Mouse (Mus musculus) C2C12 (cell line): ENCODE measurements around the gene Zic4. TPM values are rescaled to one million over a fixed set of nuclear protein-coding genes. Genes with fewer than 3 reads are reported as not detected.

Source experiments
- H3K27me3 ChIP-seq: one replicate; pipeline ENCODE4 v1.6.1; 2011; ENCODE audit not compliant: control insufficient read depth, insufficient read depth, insufficient read length
- H3K36me3 ChIP-seq: one replicate; pipeline ENCODE4 v1.6.1; 2011; ENCODE audit not compliant: control insufficient read depth, insufficient read depth
- H3K4me3 ChIP-seq: one replicate; pipeline ENCODE4 v1.5.1; 2011; ENCODE audit warnings: mild to moderate bottlenecking, control low read depth; ENCODE audit not compliant: poor library complexity, insufficient read depth, severe bottlenecking
- H3K79me2 ChIP-seq: one replicate; pipeline ENCODE4 v1.6.1; 2011; ENCODE audit not compliant: control insufficient read depth, insufficient read depth
- H3K79me3 ChIP-seq: one replicate; pipeline ENCODE4 v1.6.1; 2011; ENCODE audit warnings: low read depth, control low read depth
- H3ac ChIP-seq: one replicate; pipeline ENCODE3; 2011; ENCODE audit warnings: low read depth; ENCODE audit not compliant: control insufficient read depth, insufficient read length
- CEBPB ChIP-seq: IDR thresholded peaks from one replicate; pipeline ENCODE4 v1.6.1; 2011; ENCODE audit warnings: low read depth, mild to moderate bottlenecking, control low read depth, moderate library complexity
- CTCF ChIP-seq: IDR thresholded peaks from one replicate; pipeline ENCODE4 v1.5.1; 2011; ENCODE audit not compliant: control insufficient read depth, insufficient read depth, insufficient read length
- FOSL1 ChIP-seq: IDR thresholded peaks from one replicate; pipeline ENCODE4 v1.8.0; 2011; ENCODE audit warnings: mild to moderate bottlenecking, low read length; ENCODE audit not compliant: poor library complexity, insufficient read depth, severe bottlenecking
- MAX ChIP-seq: IDR thresholded peaks from one replicate; pipeline ENCODE4 v1.6.1; 2011; ENCODE audit warnings: mild to moderate bottlenecking, control low read depth
- MYOD1 ChIP-seq: IDR thresholded peaks from one replicate; pipeline ENCODE4 v1.6.1; 2011; ENCODE audit warnings: low read depth; ENCODE audit not compliant: control insufficient read depth, insufficient read length
- MYOG ChIP-seq: IDR thresholded peaks from one replicate; pipeline ENCODE4 v1.6.1; 2011; ENCODE audit not compliant: control insufficient read depth, insufficient read length; ENCODE audit errors: extremely low read depth
- USF1 ChIP-seq: IDR thresholded peaks from one replicate; pipeline ENCODE4 v1.6.1; 2011; ENCODE audit warnings: low read depth, mild to moderate bottlenecking, control low read depth, moderate library complexity
- polyA plus RNA-seq: library from polyadenylated mRNA; unstranded; fragments of >200 nt; fragmentation: generic; extraction: Trizol; gene quantifications from one replicate; pipeline ENCODE4 v1.2.1, GENCODE M21; 2012; ENCODE audit warnings: missing spikeins

Zic4 gene
- polyA plus RNA-seq, 1 experiment: 0.99 TPM

- no peak for TF ChIP-seq FOSL1
- TF ChIP-seq USF1: no peak
- TF ChIP-seq MAX: no peak
- TF ChIP-seq MYOG: no peak
- TF ChIP-seq MYOD1: no peak
- no peak for TF ChIP-seq CTCF
- no peak for TF ChIP-seq CEBPB
- Histone ChIP-seq H3K36me3 (no peaks in the 10 kb centered on the region), H3ac (no peak overlapping the region), H3K4me3 (no peak overlapping the region), H3K79me3 (no peaks in the 10 kb centered on the region), H3K79me2 (no peaks in the 10 kb centered on the region), H3K27me3 (no peaks in the 10 kb centered on the region)
These were observed 24.9 kb downstream of the Zic4 start for GRCm38 (mm10) chr9:91386891-91387739.

- Histone ChIP-seq H3K36me3 (no peaks in the 10 kb centered on the region), H3K27me3 (no peaks in the 10 kb centered on the region), H3ac (no peak overlapping the region), H3K79me3 (no peaks in the 10 kb centered on the region), H3K4me3 (no peak overlapping the region), H3K79me2 (no peaks in the 10 kb centered on the region)
- TF ChIP-seq FOSL1: no peak
- no peak for TF ChIP-seq CEBPB
- TF ChIP-seq MYOD1: no peak
- no peak for TF ChIP-seq CTCF
- TF ChIP-seq MYOG: no peak
- TF ChIP-seq USF1: no peak
- TF ChIP-seq MAX: no peak
These were observed 25.5 kb downstream of the Zic4 start for GRCm38 (mm10) chr9:91387740-91388080.

GRCm38 (mm10) chr9:91388173-91388572 is 26.0 kb downstream of the Zic4 start:
- Histone ChIP-seq H3ac (no peak overlapping the region), H3K79me3 (no peaks in the 10 kb centered on the region), H3K36me3 (no peaks in the 10 kb centered on the region), H3K79me2 (no peaks in the 10 kb centered on the region), H3K27me3 (no peaks in the 10 kb centered on the region), H3K4me3 (no peak overlapping the region)
- TF ChIP-seq USF1 (no peak), MAX (no peak), MYOD1 (no peak), FOSL1 (no peak), CTCF (no peak), MYOG (no peak), CEBPB (no peak)

GRCm38 (mm10) chr9:91393376-91394068 is 31.3 kb downstream of the Zic4 start:
- Histone ChIP-seq H3ac (no peak overlapping the region), H3K27me3 (no peaks in the 10 kb centered on the region), H3K4me3 (no peak overlapping the region), H3K79me2 (no peaks in the 10 kb centered on the region), H3K36me3 (no peaks in the 10 kb centered on the region), H3K79me3 (no peaks in the 10 kb centered on the region)
- no peak for TF ChIP-seq FOSL1

GRCm38 (mm10) chr9:91394211-91394646 is 32.0 kb downstream of the Zic4 start:
- Histone ChIP-seq H3ac (no peak overlapping the region), H3K79me2 (no peaks in the 10 kb centered on the region), H3K36me3 (no peaks in the 10 kb centered on the region), H3K4me3 (no peak overlapping the region), H3K79me3 (no peaks in the 10 kb centered on the region), H3K27me3 (no peaks in the 10 kb centered on the region)
- TF ChIP-seq CTCF (no peak), FOSL1 (no peak), USF1 (no peak), CEBPB (no peak), MYOD1 (no peak), MAX (no peak), MYOG (no peak)

- no peaks in the 10 kb centered on the region for H3K79me3 ChIP-seq
- no peaks in the 10 kb centered on the region for H3K27me3 ChIP-seq
- no peak overlapping the region for H3ac ChIP-seq
- no peak for TF ChIP-seq MYOD1
- no peak for TF ChIP-seq USF1
- no peak for TF ChIP-seq MYOG
- no peak for TF ChIP-seq CEBPB
- no peak for TF ChIP-seq FOSL1
- TF ChIP-seq CTCF: no peak
- no peak for TF ChIP-seq MAX
- H3K4me3 ChIP-seq: no peak overlapping the region
- H3K36me3 ChIP-seq: no peaks in the 10 kb centered on the region
- H3K79me2 ChIP-seq: no peaks in the 10 kb centered on the region
These were observed 33.0 kb downstream of the Zic4 start for GRCm38 (mm10) chr9:91395066-91395772.
